Mouse (Mus musculus) limb, embryonic 15.5 days (tissue): ENCODE measurements around the gene Smyd3. TPM values are rescaled to one million over a fixed set of nuclear protein-coding genes. Genes with fewer than 3 reads are reported as not detected.
A peak's percentile ranks its signal among the peaks of the same experiment; 100 is the strongest.

Source experiments
- ATAC-seq: fragments of 200-750 bp; cut with Nextera tagmentation; 2 replicates; pipeline ENCODE4 v1.8.0; 2017; ENCODE audit warnings: low read depth, moderate TSS enrichment; ENCODE audit not compliant: insufficient number of reproducible peaks, low FRiP score, low TSS enrichment
- H3K27ac ChIP-seq: fragments of 300-500 bp; sonication (generic); 2 replicates; pipeline ENCODE4 v1.5.1; 2015; ENCODE audit warnings: moderate library complexity, mild to moderate bottlenecking, inconsistent platforms
- H3K27me3 ChIP-seq: fragments of 300-500 bp; sonication (generic); 2 replicates; pipeline ENCODE4 v1.6.1; 2015; ENCODE audit warnings: inconsistent platforms
- H3K36me3 ChIP-seq: fragments of 300-500 bp; sonication (generic); 2 replicates; pipeline ENCODE4 v1.6.1; 2015; ENCODE audit warnings: inconsistent platforms
- H3K4me1 ChIP-seq: fragments of 300-500 bp; sonication (generic); 2 replicates; pipeline ENCODE4 v1.6.1; 2015; ENCODE audit warnings: inconsistent platforms
- H3K4me2 ChIP-seq: fragments of 300-500 bp; sonication (generic); 2 replicates; pipeline ENCODE4 v1.6.1; 2015; ENCODE audit warnings: mild to moderate bottlenecking, inconsistent platforms
- H3K4me3 ChIP-seq: fragments of 300-500 bp; sonication (generic); 2 replicates; pipeline ENCODE4 v1.5.1; 2015; ENCODE audit warnings: mild to moderate bottlenecking, inconsistent platforms
- H3K9ac ChIP-seq: fragments of 300-500 bp; sonication (generic); 2 replicates; pipeline ENCODE4 v1.6.1; 2015; ENCODE audit warnings: inconsistent platforms
- H3K9me3 ChIP-seq: fragments of 300-500 bp; sonication (generic); 2 replicates; pipeline ENCODE4 v1.6.1; 2016; ENCODE audit warnings: inconsistent platforms
- WGBS: fragments of 180-500 bp; shearing (Covaris S2); methylation state at CpG from one replicate; pipeline ENCODE4 v1.1.7; 2015; 5-methylcytosine and 5-hydroxymethylcytosine counted together
- polyA plus RNA-seq: library from polyadenylated mRNA; unstranded; fragments of >200 nt; fragmentation: Nextera tagmentation; extraction: Ambion mirVana; gene quantifications from 2 replicates; pipeline ENCODE4 v1.2.1, GENCODE M21; 2015

Smyd3 gene
- polyA plus RNA-seq, 1 experiment from 2014 or later, result 19.2 TPM

DNA sequence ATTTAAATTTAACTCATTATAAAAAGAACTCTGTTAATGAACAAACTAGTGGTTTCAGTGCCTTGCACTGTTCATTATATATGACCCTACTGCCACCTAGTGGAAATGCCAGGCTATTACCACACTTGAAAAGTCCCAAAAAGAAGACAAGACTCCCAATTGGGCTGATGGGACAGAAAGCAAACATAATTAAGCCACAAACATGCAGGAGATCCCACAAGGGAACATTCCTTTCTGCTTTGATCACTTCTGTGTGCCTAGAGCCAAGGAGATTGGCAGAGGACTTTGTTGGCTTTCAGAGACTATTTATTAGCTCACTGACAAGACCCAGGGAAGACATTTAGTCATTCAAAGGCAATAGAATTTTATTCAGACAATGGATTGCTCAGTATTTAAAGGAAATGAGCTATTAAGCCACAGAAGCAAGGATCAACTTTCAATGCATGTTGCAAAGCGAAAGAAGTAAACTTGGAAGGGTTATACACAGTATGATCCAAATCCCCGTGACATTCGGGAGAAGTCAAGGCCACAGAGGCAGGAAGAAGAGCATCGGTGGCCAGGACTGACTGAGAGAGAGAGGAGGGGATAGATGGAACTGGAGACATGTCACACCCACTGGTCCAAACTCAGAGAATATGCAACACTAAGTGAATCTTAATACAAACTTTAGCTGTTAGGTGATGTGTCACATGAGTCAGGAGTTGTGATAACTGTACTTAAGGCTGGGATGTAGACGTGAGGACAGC is 40.5 kb downstream of the Smyd3 start:
- Histone ChIP-seq H3K27ac (no peak overlapping the region), H3K9me3 (0 out of 2 replicates have a peak, but pooled peaks cover under 1% of the 10 kb centered on the region), H3K9ac (no peak overlapping the region), H3K4me3 (no peak overlapping the region), H3K4me2 (no peak overlapping the region), H3K4me1 (no peaks in the 10 kb centered on the region), H3K27me3 (no peaks in the 10 kb centered on the region), H3K36me3 (peaks cover 3% of the 10 kb centered on the region; the same call in 1 of the 2 replicates)
- ATAC-seq, result no peak
- 67% methylated on average over 5 of the region's 5 CpGs for WGBS

DNA sequence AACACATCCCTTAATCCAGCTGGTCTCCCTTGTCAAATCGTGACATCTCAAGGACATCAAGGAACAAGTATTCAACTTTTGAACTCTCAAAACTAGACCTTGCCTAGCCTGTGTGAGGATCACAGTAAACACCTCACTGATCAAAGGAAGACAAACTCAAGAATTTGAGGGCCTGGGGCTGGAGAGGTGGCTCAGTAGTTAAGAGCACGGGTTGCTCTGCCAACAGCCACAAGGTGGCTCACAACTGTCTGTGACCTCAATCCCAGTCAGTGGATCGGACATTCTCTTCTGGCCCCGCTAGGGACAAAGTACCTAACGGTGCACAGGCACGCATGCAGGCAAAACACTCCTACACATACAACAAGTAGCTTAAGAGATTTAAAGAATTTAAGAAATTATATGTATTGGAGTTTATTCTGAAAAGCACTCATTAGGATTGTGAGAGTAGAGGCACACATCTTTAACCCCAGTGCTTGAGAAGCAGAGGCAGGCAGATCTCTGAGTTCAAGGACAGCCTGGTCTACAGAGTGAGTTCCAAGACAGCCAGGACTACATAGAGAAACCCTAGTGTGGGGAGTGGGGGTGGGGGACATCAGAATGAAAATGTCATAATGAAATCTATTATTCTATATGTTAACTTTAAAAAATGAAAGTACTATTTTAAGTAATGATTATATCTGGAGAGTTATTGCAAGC is 41.2 kb downstream of the Smyd3 start:
- no peak overlapping the region for H3K4me2 ChIP-seq
- no peak for ATAC-seq
- H3K4me1 ChIP-seq, result no peaks in the 10 kb centered on the region
- H3K9me3 ChIP-seq, result 0 out of 2 replicates have a peak, but pooled peaks cover 3% of the 10 kb centered on the region
- no peak overlapping the region for H3K9ac ChIP-seq
- 58% methylated on average over 6 of the region's 6 CpGs for WGBS
- H3K4me3 ChIP-seq, result no peak overlapping the region
- no peak overlapping the region for H3K27ac ChIP-seq
- peaks cover 3% of the 10 kb centered on the region; the same call in 1 of the 2 replicates for H3K36me3 ChIP-seq
- no peaks in the 10 kb centered on the region for H3K27me3 ChIP-seq

DNA sequence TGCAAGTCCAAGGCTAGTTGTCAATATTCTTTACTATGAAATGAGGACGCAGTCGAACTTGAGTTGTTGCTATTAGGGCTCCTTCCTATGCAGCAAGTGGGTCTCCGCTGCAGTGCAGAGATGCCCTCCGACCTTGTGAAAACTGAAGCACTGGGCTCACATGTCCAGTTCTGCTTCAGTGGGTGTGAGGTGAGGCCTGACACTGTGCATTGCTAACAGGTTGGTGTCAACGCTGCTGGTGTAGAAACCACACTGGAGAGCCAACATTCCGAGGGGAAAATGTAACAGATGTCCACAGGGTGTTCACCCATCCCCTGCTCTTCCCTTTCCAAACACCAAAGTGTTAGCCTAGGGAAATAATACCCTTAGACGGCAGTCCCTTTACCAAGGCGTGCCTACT is 43.1 kb downstream of the Smyd3 start:
- no peak overlapping the region for H3K27ac ChIP-seq
- 66% methylated on average over 8 of the region's 8 CpGs for WGBS

DNA sequence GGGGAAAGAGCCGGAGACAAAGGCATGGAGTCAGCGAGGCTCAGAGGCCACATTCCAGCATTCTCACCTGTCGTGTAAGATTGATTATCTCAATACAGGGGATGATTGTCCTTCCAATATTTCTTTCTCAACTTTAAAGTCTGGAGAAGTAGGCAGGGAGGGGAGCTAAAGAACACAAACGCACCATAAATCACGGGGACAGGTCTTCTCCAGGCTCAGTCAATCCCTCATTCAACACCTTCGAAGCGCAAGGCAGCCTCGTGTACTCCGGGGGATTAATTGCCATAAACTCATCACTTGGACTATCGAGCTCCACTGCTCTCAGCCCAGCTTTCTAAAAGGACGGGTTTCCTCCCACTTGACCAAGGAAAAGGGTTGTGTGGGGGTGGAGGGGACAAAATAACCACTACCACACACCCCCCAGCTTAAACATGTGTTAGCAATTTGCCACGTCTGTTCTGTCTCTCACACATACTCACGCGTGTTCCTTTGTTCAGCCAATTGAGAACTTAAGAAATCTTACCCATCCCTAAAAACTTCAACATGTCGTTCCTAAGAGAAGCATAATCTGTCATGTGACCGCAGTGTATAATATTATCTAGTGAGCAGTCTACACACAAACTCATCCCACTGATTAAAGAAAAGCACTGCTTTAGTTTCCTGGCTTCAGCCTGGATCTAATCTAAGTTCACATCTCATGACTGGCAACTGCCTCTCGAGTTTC is 43.8 kb downstream of the Smyd3 start:
- no peak overlapping the region for H3K4me2 ChIP-seq

More for the DNA sequence above, 43.1 kb downstream of the Smyd3 start:
- no peak overlapping the region for H3K4me2 ChIP-seq
- peaks cover 3% of the 10 kb centered on the region; the same call in 1 of the 2 replicates for H3K36me3 ChIP-seq
- no peaks in the 10 kb centered on the region for H3K27me3 ChIP-seq
- no peak overlapping the region for H3K9ac ChIP-seq
- ATAC-seq, result no peak
- H3K4me1 ChIP-seq, result no peaks in the 10 kb centered on the region
- H3K9me3 ChIP-seq, result 0 out of 2 replicates have a peak, but pooled peaks cover 3% of the 10 kb centered on the region
- H3K4me3 ChIP-seq, result no peak overlapping the region

GRCm38 (mm10) chr1:179467970-179468369 is 49.9 kb downstream of the Smyd3 start:
- no peak for ATAC-seq
- WGBS, result 64% methylated on average over 8 of the region's 8 CpGs
- H3K9me3 ChIP-seq, result 0 out of 2 replicates have a peak, but pooled peaks cover 3% of the 10 kb centered on the region
- no peak overlapping the region for H3K9ac ChIP-seq
- H3K27ac ChIP-seq, result no peak overlapping the region
- no peaks in the 10 kb centered on the region for H3K27me3 ChIP-seq
- no peaks in the 10 kb centered on the region for H3K4me1 ChIP-seq
- peaks cover under 1% of the 10 kb centered on the region; the same call in 1 of the 2 replicates for H3K36me3 ChIP-seq
- H3K4me3 ChIP-seq, result no peak overlapping the region
- no peak overlapping the region for H3K4me2 ChIP-seq

More for the DNA sequence above, 43.8 kb downstream of the Smyd3 start:
- H3K9me3 ChIP-seq, result 0 out of 2 replicates have a peak, but pooled peaks cover 3% of the 10 kb centered on the region
- H3K27me3 ChIP-seq, result no peaks in the 10 kb centered on the region
- H3K36me3 ChIP-seq, result peaks cover 3% of the 10 kb centered on the region; the same call in 1 of the 2 replicates
- no peaks in the 10 kb centered on the region for H3K4me1 ChIP-seq
- no peak overlapping the region for H3K9ac ChIP-seq
- H3K27ac ChIP-seq, result no peak overlapping the region
- no peak for ATAC-seq
- 33% methylated on average over 17 of the region's 17 CpGs for WGBS
- H3K4me3 ChIP-seq, result no peak overlapping the region

- H3K4me2 ChIP-seq, result no peak overlapping the region
- H3K27ac ChIP-seq, result no peak overlapping the region
- H3K36me3 ChIP-seq, result no peaks in the 10 kb centered on the region
- H3K27me3 ChIP-seq, result no peaks in the 10 kb centered on the region
- no peaks in the 10 kb centered on the region for H3K9me3 ChIP-seq
- WGBS, result 69% methylated on average over 5 of the region's 5 CpGs
- no peak for ATAC-seq
- H3K9ac ChIP-seq, result no peak overlapping the region
- peaks cover 13% of the 10 kb centered on the region; the same call in 1 of the 2 replicates for H3K4me1 ChIP-seq
- no peak overlapping the region for H3K4me3 ChIP-seq
Observed at GRCm38 (mm10) chr1:179462376-179462775, 55.5 kb downstream of the Smyd3 start.

DNA sequence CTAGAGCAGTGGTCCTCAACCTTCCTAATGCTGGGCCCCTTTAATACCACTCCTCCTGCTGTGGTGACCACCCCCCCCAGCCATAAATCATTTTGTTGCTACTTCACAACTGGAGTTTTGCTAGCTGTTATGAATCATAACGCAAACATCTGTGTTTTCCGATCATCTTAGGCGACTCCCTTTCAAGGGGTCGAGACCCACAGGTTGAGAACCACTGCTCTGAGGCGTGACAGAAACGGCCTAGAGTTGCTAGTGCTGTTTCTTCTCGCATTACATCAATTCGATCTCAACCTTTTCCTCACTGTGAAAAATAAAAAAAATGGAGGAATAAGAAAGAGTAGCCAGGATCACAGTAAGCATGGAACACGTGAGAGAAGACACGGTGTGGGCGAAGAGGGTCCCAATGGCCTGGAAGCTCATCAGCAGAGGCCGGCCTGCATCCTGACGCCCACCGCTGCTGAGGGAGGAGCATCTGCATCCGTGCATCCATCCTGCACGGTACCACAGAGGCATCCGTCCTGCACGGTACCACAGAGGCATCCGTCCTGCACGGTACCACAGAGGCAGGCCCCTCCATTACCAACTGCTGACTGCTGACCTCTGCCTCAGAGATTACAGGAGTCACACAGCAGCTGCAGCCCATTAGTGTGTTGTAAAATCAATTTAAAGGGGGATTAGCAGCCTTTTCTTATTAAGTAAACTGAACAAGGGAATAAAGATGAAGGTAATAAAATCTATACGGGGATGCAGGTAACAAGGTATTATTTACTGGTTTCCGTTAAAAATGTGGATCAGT is 56.6 kb downstream of the Smyd3 start:
- H3K4me1 ChIP-seq, result peaks cover 16% of the 10 kb centered on the region; the same call in 1 of the 2 replicates
- H3K4me2 ChIP-seq, result no peak overlapping the region
- 40% methylated on average over 22 of the region's 22 CpGs for WGBS
- H3K4me3 ChIP-seq, result no peak overlapping the region
- H3K27ac ChIP-seq, result no peak overlapping the region
- no peaks in the 10 kb centered on the region for H3K9me3 ChIP-seq
- no peak for ATAC-seq
- H3K36me3 ChIP-seq, result no peaks in the 10 kb centered on the region
- H3K9ac ChIP-seq, result no peak overlapping the region
- no peaks in the 10 kb centered on the region for H3K27me3 ChIP-seq

GRCm38 (mm10) chr1:179458987-179459368 is 58.9 kb downstream of the Smyd3 start:
- Histone ChIP-seq H3K4me3 (no peak overlapping the region), H3K4me1 (peaks cover 16% of the 10 kb centered on the region; the same call in 1 of the 2 replicates), H3K9ac (no peak overlapping the region), H3K36me3 (no peaks in the 10 kb centered on the region), H3K9me3 (no peaks in the 10 kb centered on the region), H3K4me2 (no peak overlapping the region), H3K27ac (peak overlapping the region; percentile 44), H3K27me3 (0 out of 2 replicates have a peak, but pooled peaks cover 2% of the 10 kb centered on the region)
- WGBS, result 44% methylated on average over 10 of the region's 10 CpGs
- ATAC-seq, result no peak

GRCm38 (mm10) chr1:179458236-179458986 is 59.4 kb downstream of the Smyd3 start:
- Histone ChIP-seq H3K9ac (no peak overlapping the region), H3K4me1 (peaks cover 16% of the 10 kb centered on the region; the same call in 1 of the 2 replicates), H3K36me3 (no peaks in the 10 kb centered on the region), H3K4me3 (no peak overlapping the region), H3K4me2 (no peak overlapping the region), H3K9me3 (no peaks in the 10 kb centered on the region), H3K27ac (peak overlapping the region; percentile 44), H3K27me3 (0 out of 2 replicates have a peak, but pooled peaks cover 2% of the 10 kb centered on the region)
- 22% methylated on average over 9 of the region's 9 CpGs for WGBS
- ATAC-seq, result 0 out of 2 replicates have a peak, but pooled peaks have one; percentile 19

DNA sequence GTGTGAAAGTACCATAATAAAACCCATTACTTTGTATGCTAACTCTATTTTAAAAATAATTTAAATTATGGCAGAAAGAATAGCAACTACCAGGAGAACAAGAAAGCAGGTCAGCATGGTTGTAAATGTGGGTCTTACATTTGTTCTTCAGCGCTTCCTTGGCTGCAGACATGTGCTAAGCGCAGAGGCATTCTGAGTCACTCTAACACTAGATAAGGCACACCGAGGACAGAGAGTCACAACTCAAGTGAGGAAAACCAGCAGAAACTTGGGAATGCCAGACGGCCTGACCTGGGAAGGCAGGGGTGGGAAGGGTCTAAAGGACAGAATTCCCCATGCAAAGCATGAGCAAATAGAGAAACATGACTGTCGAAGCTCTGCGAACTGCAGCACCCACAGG is 63.2 kb downstream of the Smyd3 start:
- peaks cover 18% of the 10 kb centered on the region; the same call in 1 of the 2 replicates for H3K4me1 ChIP-seq
- ATAC-seq, result no peak
- no peak overlapping the region for H3K9ac ChIP-seq
- no peak overlapping the region for H3K4me3 ChIP-seq
- no peak overlapping the region for H3K27ac ChIP-seq
- no peak overlapping the region for H3K4me2 ChIP-seq
- WGBS, result 69% methylated on average over 6 of the region's 6 CpGs
- H3K9me3 ChIP-seq, result no peaks in the 10 kb centered on the region
- H3K27me3 ChIP-seq, result 0 out of 2 replicates have a peak, but pooled peaks cover 2% of the 10 kb centered on the region
- no peaks in the 10 kb centered on the region for H3K36me3 ChIP-seq
